Mouse (Mus musculus): Measurements from ENCODE around the gene Sec31a. TPM values are rescaled to one million over a fixed set of nuclear protein-coding genes. Genes with fewer than 3 reads are reported as not detected.
A peak's percentile ranks its signal among the peaks of the same experiment; 100 is the strongest.

Gene Sec31a
- polyA plus RNA-seq, 1 experiment from 2014 or later, result 247 TPM

DNA sequence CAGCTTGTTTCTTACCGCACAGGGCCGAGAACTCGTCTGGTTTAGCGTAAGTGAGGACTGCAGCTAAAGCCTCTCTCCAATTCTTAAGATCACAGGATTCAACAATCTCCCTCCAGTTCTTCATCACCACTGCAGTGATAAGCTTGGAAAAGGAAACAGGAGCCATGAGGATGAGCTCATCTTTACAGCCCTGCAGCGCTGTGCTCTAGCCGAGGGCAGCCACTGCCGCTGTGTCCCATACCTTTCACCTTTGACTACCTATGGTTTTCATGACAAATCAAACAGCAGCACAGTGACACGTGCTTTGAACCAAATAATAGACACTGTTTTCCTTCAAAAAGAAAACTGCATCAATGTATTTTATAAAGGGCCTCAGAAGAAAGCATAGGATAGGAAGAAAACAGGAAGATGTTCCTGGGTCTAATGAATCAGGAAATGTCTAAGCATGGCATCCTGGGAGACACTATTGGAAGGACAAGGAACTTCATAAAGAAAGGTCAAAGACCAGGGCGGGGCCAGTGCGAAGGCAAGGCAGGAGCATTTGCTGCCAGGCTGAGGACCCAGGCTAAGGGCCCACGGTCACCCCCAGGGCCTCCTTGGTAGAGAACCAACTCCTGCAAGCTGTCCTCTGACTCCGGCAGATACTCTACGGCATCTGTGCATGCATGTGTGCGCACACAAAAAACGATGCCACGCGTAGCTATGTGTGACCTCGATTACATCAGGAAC is 32.1 kb downstream of the Sec31a start:
- ATAC-seq (ENCODE audit: low read depth), result no peak
- WGBS, result 93% methylated on average over 18 of the region's 18 CpGs
- H3K4me3 ChIP-seq (ENCODE audit: low read depth, low read length), result no peak overlapping the region

GRCm38 (mm10) chr5:100381094-100381493 is 34.9 kb downstream of the Sec31a start:
- Histone ChIP-seq H3K27me3 (replicated peaks; ENCODE audit: control insufficient read depth, insufficient read depth, low read length) (no peaks in the 10 kb centered on the region), H3K27ac (replicated peaks; ENCODE audit: low read depth, low read length) (no peak overlapping the region), H3K9me3 (ENCODE audit: control insufficient read depth, low read length) (no peaks in the 10 kb centered on the region), H3K36me3 (ENCODE audit: control insufficient read depth, insufficient read depth, low read length) (peaks cover 97% of the 10 kb centered on the region), H3K4me1 (ENCODE audit: control insufficient read depth, insufficient read depth, low read length) (no peaks in the 10 kb centered on the region), H3K4me2 (ENCODE audit: low read depth, low read length) (no peak overlapping the region), H3K9ac (ENCODE audit: low read depth, low read length) (no peak overlapping the region), H3K4me3 (ENCODE audit: low read depth, low read length) (no peak overlapping the region)
- no peak for ATAC-seq (ENCODE audit: low read depth)
- no peak for DNase-seq (ENCODE audit: low spot score)
- 95% methylated on average over 7 of the region's 7 CpGs for WGBS

More for the DNA sequence above, 32.1 kb downstream of the Sec31a start:
- Histone ChIP-seq H3K4me1 (ENCODE audit: control insufficient read depth, insufficient read depth, low read length) (no peaks in the 10 kb centered on the region), H3K36me3 (ENCODE audit: control insufficient read depth, insufficient read depth, low read length) (peaks cover 93% of the 10 kb centered on the region), H3K9ac (ENCODE audit: low read depth, low read length) (no peak overlapping the region), H3K27ac (replicated peaks; ENCODE audit: low read depth, low read length) (no peak overlapping the region), H3K9me3 (ENCODE audit: control insufficient read depth, low read length) (no peaks in the 10 kb centered on the region), H3K27me3 (replicated peaks; ENCODE audit: control insufficient read depth, insufficient read depth, low read length) (no peaks in the 10 kb centered on the region), H3K4me2 (ENCODE audit: low read depth, low read length) (no peak overlapping the region)
- no peak for DNase-seq (ENCODE audit: low spot score)

DNA sequence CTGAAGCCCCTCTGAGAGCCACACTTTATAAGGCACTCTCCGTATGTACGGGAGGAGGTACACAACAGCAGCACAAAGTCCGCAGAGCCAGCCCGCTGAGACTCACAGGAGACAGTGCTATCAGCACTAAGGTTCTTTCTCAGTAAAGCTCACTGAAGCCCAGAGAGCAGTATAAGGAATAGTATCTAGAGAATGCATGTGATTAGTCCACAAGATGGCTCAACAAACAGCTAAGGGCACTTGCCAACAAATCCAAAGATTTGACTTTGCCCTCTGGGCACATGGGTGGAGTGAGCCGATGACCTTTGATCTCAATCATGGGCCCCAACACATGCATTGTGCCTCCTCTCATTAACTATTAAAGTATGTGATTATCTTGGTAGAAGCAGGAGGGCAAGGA is 35.8 kb downstream of the Sec31a start:
- 89% methylated on average over 5 of the region's 5 CpGs for WGBS
- H3K27me3 ChIP-seq (replicated peaks; ENCODE audit: control insufficient read depth, insufficient read depth, low read length), result no peaks in the 10 kb centered on the region
- ATAC-seq (ENCODE audit: low read depth), result no peak
- no peak for DNase-seq (ENCODE audit: low spot score)
- H3K9ac ChIP-seq (ENCODE audit: low read depth, low read length), result no peak overlapping the region
- H3K4me2 ChIP-seq (ENCODE audit: low read depth, low read length), result no peak overlapping the region
- peaks cover 97% of the 10 kb centered on the region for H3K36me3 ChIP-seq (ENCODE audit: control insufficient read depth, insufficient read depth, low read length)
- H3K4me3 ChIP-seq (ENCODE audit: low read depth, low read length), result no peak overlapping the region
- no peaks in the 10 kb centered on the region for H3K9me3 ChIP-seq (ENCODE audit: control insufficient read depth, low read length)
- no peaks in the 10 kb centered on the region for H3K4me1 ChIP-seq (ENCODE audit: control insufficient read depth, insufficient read depth, low read length)
- no peak overlapping the region for H3K27ac ChIP-seq (replicated peaks; ENCODE audit: low read depth, low read length)

DNA sequence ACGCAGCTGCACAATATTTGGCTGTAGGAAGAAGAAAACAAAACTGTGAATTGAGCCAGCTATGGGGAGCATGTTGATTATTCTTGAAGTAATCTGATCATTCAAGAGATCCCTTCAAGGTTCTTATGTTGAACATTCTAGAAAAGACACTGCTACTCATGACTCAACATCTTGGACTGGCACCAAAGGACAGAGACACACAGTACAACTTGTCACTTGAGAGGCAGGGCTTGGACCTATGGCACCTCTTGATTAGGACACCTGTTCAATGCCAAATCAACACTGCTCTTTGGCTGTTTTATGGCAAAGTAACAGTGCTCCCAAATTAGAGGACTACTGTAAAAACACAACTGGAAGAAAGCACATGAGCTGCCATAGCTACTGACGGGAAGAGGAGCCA is 37.1 kb downstream of the Sec31a start:
- Histone ChIP-seq H3K9ac (ENCODE audit: low read depth, low read length) (no peak overlapping the region), H3K9me3 (ENCODE audit: control insufficient read depth, low read length) (no peaks in the 10 kb centered on the region), H3K4me1 (ENCODE audit: control insufficient read depth, insufficient read depth, low read length) (no peaks in the 10 kb centered on the region), H3K27me3 (replicated peaks; ENCODE audit: control insufficient read depth, insufficient read depth, low read length) (no peaks in the 10 kb centered on the region), H3K4me3 (ENCODE audit: low read depth, low read length) (no peak overlapping the region), H3K4me2 (ENCODE audit: low read depth, low read length) (no peak overlapping the region), H3K36me3 (ENCODE audit: control insufficient read depth, insufficient read depth, low read length) (peaks cover 98% of the 10 kb centered on the region), H3K27ac (replicated peaks; ENCODE audit: low read depth, low read length) (no peak overlapping the region)
- WGBS, result 91% methylated on average over 2 of the region's 2 CpGs
- no peak for ATAC-seq (ENCODE audit: low read depth)
- no peak for DNase-seq (ENCODE audit: low spot score)

DNA sequence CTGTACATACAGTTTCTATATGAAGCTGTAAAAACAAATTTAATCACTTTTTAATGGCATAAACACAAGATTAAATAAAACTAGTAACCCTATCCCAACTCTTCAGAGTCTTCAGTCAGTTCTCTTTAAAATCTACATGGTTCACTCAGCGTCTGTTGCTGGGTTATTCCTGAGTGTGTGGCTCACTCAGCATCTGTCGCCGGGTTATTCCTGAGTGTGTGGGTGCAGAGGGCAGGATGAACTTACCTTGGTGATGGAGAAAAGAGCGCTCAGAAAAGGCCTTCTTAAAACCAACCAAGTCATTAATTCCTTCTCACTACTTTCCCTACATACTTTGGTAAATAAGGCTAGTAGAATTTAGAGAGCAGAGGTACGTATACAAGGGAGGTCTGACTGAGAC is 37.8 kb downstream of the Sec31a start:
- DNase-seq (ENCODE audit: low spot score) (no peak), ATAC-seq (ENCODE audit: low read depth) (no peak)
- H3K27me3 ChIP-seq (replicated peaks; ENCODE audit: control insufficient read depth, insufficient read depth, low read length), result no peaks in the 10 kb centered on the region
- H3K9me3 ChIP-seq (ENCODE audit: control insufficient read depth, low read length), result no peaks in the 10 kb centered on the region
- 94% methylated on average over 5 of the region's 5 CpGs for WGBS
- H3K27ac ChIP-seq (replicated peaks; ENCODE audit: low read depth, low read length), result no peak overlapping the region
- no peak overlapping the region for H3K9ac ChIP-seq (ENCODE audit: low read depth, low read length)
- H3K4me3 ChIP-seq (ENCODE audit: low read depth, low read length), result no peak overlapping the region
- H3K4me2 ChIP-seq (ENCODE audit: low read depth, low read length), result no peak overlapping the region
- H3K36me3 ChIP-seq (ENCODE audit: control insufficient read depth, insufficient read depth, low read length), result peaks cover 98% of the 10 kb centered on the region
- H3K4me1 ChIP-seq (ENCODE audit: control insufficient read depth, insufficient read depth, low read length), result no peaks in the 10 kb centered on the region

DNA sequence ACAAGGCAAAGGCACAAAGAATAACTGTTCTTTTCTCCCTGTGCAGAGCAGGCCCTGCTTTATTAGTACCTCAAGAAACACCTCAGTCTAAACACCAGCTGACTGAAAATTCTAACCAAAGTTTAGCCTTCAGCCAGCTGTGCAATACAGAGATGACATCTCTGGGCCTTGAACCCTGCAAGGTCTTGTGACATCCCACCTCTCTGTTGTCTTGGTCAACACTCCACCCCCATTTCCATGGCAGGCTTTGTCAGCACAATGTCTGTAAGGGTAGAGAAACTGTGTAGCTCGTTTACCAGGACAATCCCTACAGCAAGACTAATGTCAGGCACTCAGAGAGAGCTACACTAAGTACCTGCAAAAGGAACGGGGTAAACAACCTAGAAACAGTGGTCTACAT is 38.7 kb downstream of the Sec31a start:
- Histone ChIP-seq H3K9me3 (ENCODE audit: control insufficient read depth, low read length) (no peaks in the 10 kb centered on the region), H3K4me1 (ENCODE audit: control insufficient read depth, insufficient read depth, low read length) (no peaks in the 10 kb centered on the region), H3K27ac (replicated peaks; ENCODE audit: low read depth, low read length) (no peak overlapping the region), H3K36me3 (ENCODE audit: control insufficient read depth, insufficient read depth, low read length) (peaks cover 98% of the 10 kb centered on the region), H3K9ac (ENCODE audit: low read depth, low read length) (no peak overlapping the region), H3K4me2 (ENCODE audit: low read depth, low read length) (no peak overlapping the region), H3K4me3 (ENCODE audit: low read depth, low read length) (no peak overlapping the region), H3K27me3 (replicated peaks; ENCODE audit: control insufficient read depth, insufficient read depth, low read length) (no peaks in the 10 kb centered on the region)
- no peak for DNase-seq (ENCODE audit: low spot score)
- whole genome bisulfite sequencing, result 73% methylated on average over 2 of the region's 2 CpGs
- no peak for ATAC-seq (ENCODE audit: low read depth)

DNA sequence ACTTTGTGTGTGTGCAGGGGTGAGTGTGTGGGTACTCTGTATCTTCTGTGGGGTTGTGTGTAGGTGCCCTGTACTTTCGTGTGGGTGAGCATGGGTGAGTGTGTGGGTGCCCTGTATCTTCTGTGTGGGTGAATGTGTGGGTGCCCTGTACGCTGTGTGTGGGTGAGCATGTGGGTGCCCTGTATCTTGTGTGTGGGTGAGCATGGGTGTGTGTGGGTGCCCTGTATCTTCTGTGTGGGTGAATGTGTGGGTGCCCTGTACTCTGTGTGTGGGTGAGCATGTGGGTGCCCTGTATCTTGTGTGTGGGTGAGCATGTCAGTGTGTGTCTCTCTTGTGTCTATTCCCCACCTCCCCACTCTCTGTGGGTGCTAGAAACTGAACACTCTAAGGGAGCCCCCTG is 41.3 kb downstream of the Sec31a start:
- Histone ChIP-seq H3K36me3 (ENCODE audit: control insufficient read depth, insufficient read depth, low read length) (peaks cover 97% of the 10 kb centered on the region), H3K9me3 (ENCODE audit: control insufficient read depth, low read length) (no peaks in the 10 kb centered on the region), H3K27me3 (replicated peaks; ENCODE audit: control insufficient read depth, insufficient read depth, low read length) (no peaks in the 10 kb centered on the region), H3K27ac (replicated peaks; ENCODE audit: low read depth, low read length) (no peak overlapping the region), H3K9ac (ENCODE audit: low read depth, low read length) (no peak overlapping the region), H3K4me3 (ENCODE audit: low read depth, low read length) (no peak overlapping the region), H3K4me2 (ENCODE audit: low read depth, low read length) (no peak overlapping the region), H3K4me1 (ENCODE audit: control insufficient read depth, insufficient read depth, low read length) (no peaks in the 10 kb centered on the region)
- no peak for ATAC-seq (ENCODE audit: low read depth)
- WGBS, result 85% methylated on average over 2 of the region's 2 CpGs
- no peak for DNase-seq (ENCODE audit: low spot score)

DNA sequence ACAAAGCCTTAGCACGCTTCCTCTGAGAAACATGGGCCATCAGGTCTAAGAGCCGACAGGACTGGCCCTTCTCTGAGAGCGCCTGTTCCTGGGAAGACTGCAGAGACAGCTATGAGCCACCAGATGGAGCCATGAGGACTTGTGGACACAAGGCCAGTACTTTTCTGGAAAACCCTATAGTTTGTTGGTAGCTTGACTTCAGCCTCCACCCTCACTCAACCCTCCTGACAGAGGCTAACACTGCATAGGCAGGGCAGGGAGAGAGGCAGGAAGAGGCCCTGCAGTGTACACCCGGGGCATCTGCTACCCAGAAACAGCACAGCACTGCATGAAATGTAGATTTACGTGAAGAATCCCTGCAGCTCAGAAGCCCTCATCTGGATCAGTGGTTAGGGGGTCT is 42.1 kb downstream of the Sec31a start:
- Histone ChIP-seq H3K9ac (ENCODE audit: low read depth, low read length) (no peak overlapping the region), H3K4me3 (ENCODE audit: low read depth, low read length) (no peak overlapping the region), H3K9me3 (ENCODE audit: control insufficient read depth, low read length) (no peaks in the 10 kb centered on the region), H3K27ac (replicated peaks; ENCODE audit: low read depth, low read length) (no peak overlapping the region), H3K27me3 (replicated peaks; ENCODE audit: control insufficient read depth, insufficient read depth, low read length) (no peaks in the 10 kb centered on the region), H3K36me3 (ENCODE audit: control insufficient read depth, insufficient read depth, low read length) (peaks cover 95% of the 10 kb centered on the region), H3K4me1 (ENCODE audit: control insufficient read depth, insufficient read depth, low read length) (no peaks in the 10 kb centered on the region), H3K4me2 (ENCODE audit: low read depth, low read length) (no peak overlapping the region)
- ATAC-seq (ENCODE audit: low read depth) (0 out of 2 replicates have a peak, but pooled peaks have one; percentile 33), DNase-seq (ENCODE audit: low spot score) (peak; percentile 70)
- WGBS, result 48% methylated on average over 5 of the region's 5 CpGs

DNA sequence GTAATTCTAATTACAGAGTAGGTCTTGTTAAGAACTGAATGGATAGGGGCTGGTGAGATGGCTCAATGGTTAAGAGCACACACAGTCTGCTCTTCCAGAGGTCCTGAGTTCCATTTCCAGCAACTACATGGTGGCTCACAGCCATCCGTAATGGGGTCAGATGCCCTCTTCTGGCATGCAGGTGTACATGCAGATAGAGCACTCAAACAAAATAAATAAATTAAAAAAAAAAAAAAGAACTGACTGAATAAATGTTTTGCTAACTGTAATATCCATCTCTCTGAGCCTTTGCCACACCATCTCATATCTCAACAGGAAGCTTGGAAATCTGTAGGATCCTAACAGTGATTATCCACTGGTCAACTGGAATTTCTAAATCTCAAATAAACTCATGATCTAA is 45.1 kb downstream of the Sec31a start:
- DNase-seq (ENCODE audit: low spot score) (no peak), ATAC-seq (ENCODE audit: low read depth) (no peak)
- 46% methylated on average over 1 of the region's 1 CpGs for WGBS
- no peak overlapping the region for H3K27ac ChIP-seq (replicated peaks; ENCODE audit: low read depth, low read length)
- H3K27me3 ChIP-seq (replicated peaks; ENCODE audit: control insufficient read depth, insufficient read depth, low read length), result no peaks in the 10 kb centered on the region
- no peaks in the 10 kb centered on the region for H3K9me3 ChIP-seq (ENCODE audit: control insufficient read depth, low read length)
- H3K9ac ChIP-seq (ENCODE audit: low read depth, low read length), result no peak overlapping the region
- H3K4me2 ChIP-seq (ENCODE audit: low read depth, low read length), result no peak overlapping the region
- no peaks in the 10 kb centered on the region for H3K4me1 ChIP-seq (ENCODE audit: control insufficient read depth, insufficient read depth, low read length)
- H3K4me3 ChIP-seq (ENCODE audit: low read depth, low read length), result no peak overlapping the region
- H3K36me3 ChIP-seq (ENCODE audit: control insufficient read depth, insufficient read depth, low read length), result peaks cover 95% of the 10 kb centered on the region

Data from embryonic facial prominence, embryonic 14.5 days (tissue).